Mouse (Mus musculus): ENCODE measurements around the gene Ahnak.
"Not testable (repeated sequence)": the region's sequence is repeated elsewhere in the genome, so short reads cannot be mapped to it uniquely, and the experiment has no call there.

Ahnak gene

DNA sequence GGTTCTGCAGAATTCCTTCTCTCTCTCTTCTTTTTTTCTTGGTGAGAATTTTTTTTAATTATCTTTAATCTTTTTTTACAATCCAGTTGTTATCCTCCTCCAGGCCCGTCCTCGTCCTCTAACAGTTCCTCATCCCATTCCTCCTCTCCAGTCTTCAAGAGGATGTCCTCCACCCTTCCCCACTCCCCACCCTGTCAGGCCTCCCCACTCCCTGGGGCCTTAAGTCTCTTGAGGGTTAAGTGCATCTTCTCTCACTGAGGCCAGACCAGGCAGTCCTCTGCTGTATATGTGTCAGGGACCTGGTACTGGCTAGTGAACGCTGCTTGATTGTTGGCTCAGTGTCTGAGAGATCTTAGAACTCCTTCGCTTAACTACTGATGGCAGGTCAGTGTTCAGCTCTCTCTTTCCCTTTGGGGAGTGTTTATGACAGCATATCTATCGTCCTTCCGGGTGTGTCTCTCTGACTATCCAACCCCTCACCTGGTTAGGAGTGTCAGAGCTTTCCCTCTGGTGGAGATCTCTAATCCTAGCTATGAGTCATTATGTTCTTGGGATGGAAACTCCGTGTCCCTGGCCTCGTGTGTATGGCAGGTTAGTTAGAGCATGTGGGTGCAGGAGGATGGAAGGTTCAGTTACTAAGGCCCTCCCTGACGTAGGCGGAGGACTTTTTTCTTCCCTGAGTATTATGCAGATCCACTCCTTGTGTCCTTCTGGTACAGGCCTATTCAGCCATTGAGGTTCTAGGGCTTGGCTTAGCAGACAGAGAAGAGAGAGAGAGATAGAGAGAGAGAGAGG is 5.9 kb downstream of the Ahnak start:
- DNase-seq (ENCODE audit: low read depth), result no peak

DNA sequence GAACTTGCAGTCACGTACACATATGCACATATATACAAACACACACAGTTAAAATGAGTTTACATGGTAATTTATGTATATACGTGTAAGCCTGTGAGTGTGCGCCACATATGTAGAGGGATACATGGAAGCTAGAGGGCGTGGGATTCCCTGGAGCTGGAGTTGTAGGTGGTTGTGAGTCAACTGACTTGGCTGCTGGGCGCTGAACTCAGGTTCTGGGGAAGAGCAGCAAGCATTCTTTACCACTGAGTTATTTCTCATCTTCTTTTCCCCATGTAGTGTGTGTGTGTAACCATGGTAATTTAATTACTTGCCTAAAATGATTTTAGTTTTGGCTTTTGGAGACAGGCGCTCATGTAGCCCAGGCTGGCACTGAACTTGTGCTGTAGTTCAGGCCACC is 7.5 kb downstream of the Ahnak start:
- DNase-seq (ENCODE audit: low read depth), result no peak

- peak; percentile 69 for DNase-seq (ENCODE audit: low read depth)
These were observed 8.5 kb downstream of the Ahnak start for GRCm38 (mm10) chr19:8997546-8997945.

- no peak for DNase-seq (ENCODE audit: low read depth)
These were observed 9.5 kb downstream of the Ahnak start for GRCm38 (mm10) chr19:8998546-8998945.

GRCm38 (mm10) chr19:8999223-8999622 is 10.1 kb downstream of the Ahnak start:
- DNase-seq (ENCODE audit: low read depth), result no peak

GRCm38 (mm10) chr19:9006915-9007314 is 17.8 kb downstream of the Ahnak start:
- not testable (repeated sequence) for DNase-seq (ENCODE audit: low read depth)

- DNase-seq (ENCODE audit: low read depth), result no peak
These were observed 30.2 kb downstream of the Ahnak start for GRCm38 (mm10) chr19:9019298-9019697.

GRCm38 (mm10) chr19:9023021-9023778 is 34.1 kb downstream of the Ahnak start:
- no peak for DNase-seq (ENCODE audit: low read depth)

GRCm38 (mm10) chr19:9025562-9026257 is 36.6 kb downstream of the Ahnak start:
- no peak for DNase-seq (ENCODE audit: low read depth)

DNA sequence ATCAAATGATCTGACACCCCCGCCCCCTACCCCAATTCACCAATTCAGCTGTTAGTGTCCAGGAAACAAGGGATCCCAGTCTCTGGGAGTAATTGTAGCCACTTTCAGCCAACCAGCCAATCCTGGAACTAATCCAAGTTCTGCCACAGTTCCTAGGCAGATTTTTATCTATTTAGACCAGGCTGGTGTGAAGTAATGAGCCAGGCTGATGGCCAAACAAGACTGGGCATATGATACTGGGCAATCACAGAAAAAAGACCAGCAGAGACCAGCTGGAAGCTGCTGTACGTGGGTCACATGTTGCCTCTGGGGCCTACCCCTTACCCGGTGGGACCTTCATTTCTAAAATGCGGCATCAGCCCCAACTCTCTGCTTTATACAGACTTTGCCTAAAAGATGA is 37.5 kb downstream of the Ahnak start:
- no peak for DNase-seq (ENCODE audit: low read depth)

- no peak for DNase-seq (ENCODE audit: low read depth)
These were observed 38.7 kb downstream of the Ahnak start for GRCm38 (mm10) chr19:9027795-9028194.

DNA sequence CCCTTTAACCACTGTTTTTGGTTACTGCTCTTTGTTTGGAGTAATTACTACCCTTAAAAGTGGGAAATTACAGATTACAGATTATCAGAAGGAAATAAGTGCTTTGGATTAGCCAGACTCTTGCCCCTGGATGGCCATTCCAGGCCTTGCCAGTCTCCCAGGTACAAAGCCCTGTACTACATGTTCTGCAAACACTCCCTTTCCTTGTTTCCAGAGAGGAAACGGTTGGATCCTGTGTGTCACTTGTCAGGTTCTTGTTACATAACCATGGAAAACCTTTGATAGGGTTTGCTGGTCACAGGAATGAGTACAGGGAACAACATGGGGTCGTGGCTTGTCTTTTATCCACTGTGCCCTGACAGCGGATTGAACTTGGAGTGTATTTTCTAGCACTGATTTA is 39.3 kb downstream of the Ahnak start:
- no peak for DNase-seq (ENCODE audit: low read depth)

GRCm38 (mm10) chr19:9029640-9030262 is 40.7 kb downstream of the Ahnak start:
- DNase-seq (ENCODE audit: low read depth), result no peak

- DNase-seq (ENCODE audit: low read depth), result no peak
These were observed 43.5 kb downstream of the Ahnak start for GRCm38 (mm10) chr19:9032502-9033129.

GRCm38 (mm10) chr19:9033412-9034340 is 44.6 kb downstream of the Ahnak start:
- DNase-seq (ENCODE audit: low read depth), result no peak

DNA sequence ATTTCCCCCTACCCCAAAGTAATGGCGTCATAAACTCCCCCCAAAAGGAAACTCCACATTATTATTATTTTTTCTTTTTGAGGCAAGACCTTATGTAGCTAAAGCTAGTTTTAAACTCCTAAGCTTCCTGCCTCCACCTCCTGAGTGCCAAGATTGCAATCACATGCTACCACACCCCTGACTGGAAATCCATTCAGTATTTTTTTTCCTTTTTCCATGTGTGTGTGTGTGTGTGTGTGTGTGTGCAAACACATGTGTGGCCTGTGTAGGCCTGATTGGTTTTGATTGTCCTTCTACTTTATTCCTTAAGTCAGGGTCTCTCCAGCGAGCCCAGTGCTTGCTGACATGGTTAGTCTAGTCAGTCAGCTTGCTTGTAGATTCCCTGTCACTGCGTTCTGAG is 45.4 kb downstream of the Ahnak start:
- DNase-seq (ENCODE audit: low read depth), result no peak

GRCm38 (mm10) chr19:9035101-9035500 is 46.0 kb downstream of the Ahnak start:
- no peak for DNase-seq (ENCODE audit: low read depth)

- no peak for DNase-seq (ENCODE audit: low read depth)
These were observed 49.1 kb downstream of the Ahnak start for GRCm38 (mm10) chr19:9038136-9038535.

- no peak for DNase-seq (ENCODE audit: low read depth)
These were observed 50.2 kb downstream of the Ahnak start for GRCm38 (mm10) chr19:9039266-9039665.

- DNase-seq (ENCODE audit: low read depth), result no peak
These were observed 50.8 kb downstream of the Ahnak start for GRCm38 (mm10) chr19:9039928-9040327.

- no peak for DNase-seq (ENCODE audit: low read depth)
These were observed 51.6 kb downstream of the Ahnak start for GRCm38 (mm10) chr19:9040649-9041048.

Data from c-Kit-positive CD71-negative TER-119-negative erythroid progenitor cells, embryonic 14.5 days (primary cell).